Mouse (Mus musculus): ENCODE measurements at regions not wholly inside any gene's neighbourhood (a gene's known extent, or its start where the extent isn't known, plus 50 kb on each side); places are given as distances from the start of the nearest gene placed in this dataset.
"Not testable (repeated sequence)": the region's sequence is repeated elsewhere in the genome, so short reads cannot be mapped to it uniquely, and the experiment has no call there.

GRCm38 (mm10) chr12:97142720-97143119, 1116.5 kb downstream of the Galc start:
- DNase-seq (ENCODE audit: low spot score) (no peak), ATAC-seq (ENCODE audit: insufficient number of reproducible peaks, low FRiP score, low TSS enrichment, low read depth) (no peak)
- Histone ChIP-seq H3K9me3 (ENCODE audit: control insufficient read depth, low read length) (no peaks in the 10 kb centered on the region), H3K4me3 (ENCODE audit: low read depth, low read length) (no peak overlapping the region), H3K4me2 (ENCODE audit: low read depth, severe bottlenecking) (no peak overlapping the region), H3K36me3 (ENCODE audit: control insufficient read depth, insufficient read depth, low read length) (no peaks in the 10 kb centered on the region), H3K4me1 (ENCODE audit: control insufficient read depth, insufficient read depth, low read length) (no peaks in the 10 kb centered on the region), H3K9ac (ENCODE audit: low read length) (no peak overlapping the region), H3K27ac (replicated peaks; ENCODE audit: low read depth, low read length) (no peak overlapping the region), H3K27me3 (ENCODE audit: control insufficient read depth, insufficient read depth, low read length) (no peaks in the 10 kb centered on the region)
- 62% methylated on average over 3 of the region's 3 CpGs for WGBS

GRCm38 (mm10) chr12:97137924-97138323, 1121.3 kb downstream of the Galc start:
- no peaks in the 10 kb centered on the region for H3K27me3 ChIP-seq (ENCODE audit: control insufficient read depth, insufficient read depth, low read length)
- no peak for DNase-seq (ENCODE audit: low spot score)
- no peak overlapping the region for H3K4me3 ChIP-seq (ENCODE audit: low read depth, low read length)
- no peak overlapping the region for H3K4me2 ChIP-seq (ENCODE audit: low read depth, severe bottlenecking)
- no peaks in the 10 kb centered on the region for H3K9me3 ChIP-seq (ENCODE audit: control insufficient read depth, low read length)
- no peaks in the 10 kb centered on the region for H3K36me3 ChIP-seq (ENCODE audit: control insufficient read depth, insufficient read depth, low read length)
- H3K27ac ChIP-seq (replicated peaks; ENCODE audit: low read depth, low read length) = no peak overlapping the region
- WGBS = 69% methylated on average over 7 of the region's 7 CpGs
- H3K9ac ChIP-seq (ENCODE audit: low read length) = no peak overlapping the region
- H3K4me1 ChIP-seq (ENCODE audit: control insufficient read depth, insufficient read depth, low read length) = no peaks in the 10 kb centered on the region
- no peak for ATAC-seq (ENCODE audit: insufficient number of reproducible peaks, low FRiP score, low TSS enrichment, low read depth)

GRCm38 (mm10) chr12:97130276-97130675, 1129.0 kb downstream of the Galc start:
- no peak overlapping the region for H3K9ac ChIP-seq (ENCODE audit: low read length)
- no peak for ATAC-seq (ENCODE audit: insufficient number of reproducible peaks, low FRiP score, low TSS enrichment, low read depth)
- H3K36me3 ChIP-seq (ENCODE audit: control insufficient read depth, insufficient read depth, low read length) = no peaks in the 10 kb centered on the region
- no peaks in the 10 kb centered on the region for H3K27me3 ChIP-seq (ENCODE audit: control insufficient read depth, insufficient read depth, low read length)
- no peak overlapping the region for H3K4me3 ChIP-seq (ENCODE audit: low read depth, low read length)
- no peak overlapping the region for H3K4me2 ChIP-seq (ENCODE audit: low read depth, severe bottlenecking)
- peak; percentile 43 for DNase-seq (ENCODE audit: low spot score)
- no peaks in the 10 kb centered on the region for H3K9me3 ChIP-seq (ENCODE audit: control insufficient read depth, low read length)
- no peaks in the 10 kb centered on the region for H3K4me1 ChIP-seq (ENCODE audit: control insufficient read depth, insufficient read depth, low read length)
- no peak overlapping the region for H3K27ac ChIP-seq (replicated peaks; ENCODE audit: low read depth, low read length)

- Histone ChIP-seq H3K9ac (ENCODE audit: low read length) (no peak overlapping the region), H3K27me3 (ENCODE audit: control insufficient read depth, insufficient read depth, low read length) (no peaks in the 10 kb centered on the region), H3K4me3 (ENCODE audit: low read depth, low read length) (no peak overlapping the region), H3K9me3 (ENCODE audit: control insufficient read depth, low read length) (no peaks in the 10 kb centered on the region), H3K27ac (replicated peaks; ENCODE audit: low read depth, low read length) (no peak overlapping the region), H3K4me2 (ENCODE audit: low read depth, severe bottlenecking) (no peak overlapping the region), H3K4me1 (ENCODE audit: control insufficient read depth, insufficient read depth, low read length) (no peaks in the 10 kb centered on the region), H3K36me3 (ENCODE audit: control insufficient read depth, insufficient read depth, low read length) (no peaks in the 10 kb centered on the region)
- ATAC-seq (ENCODE audit: insufficient number of reproducible peaks, low FRiP score, low TSS enrichment, low read depth) = no peak
- 31% methylated on average over 2 of the region's 2 CpGs for WGBS
- no peak for DNase-seq (ENCODE audit: low spot score)
Measured at GRCm38 (mm10) chr12:97090577-97091214, 1168.6 kb downstream of the Galc start.

- not testable (repeated sequence) for H3K9me3 ChIP-seq (ENCODE audit: control insufficient read depth, low read length); H3K4me3 ChIP-seq (ENCODE audit: low read depth, low read length); H3K4me1 ChIP-seq (ENCODE audit: control insufficient read depth, insufficient read depth, low read length); H3K4me2 ChIP-seq (ENCODE audit: low read depth, severe bottlenecking); H3K27ac ChIP-seq (replicated peaks; ENCODE audit: low read depth, low read length); H3K9ac ChIP-seq (ENCODE audit: low read length); H3K27me3 ChIP-seq (ENCODE audit: control insufficient read depth, insufficient read depth, low read length); H3K36me3 ChIP-seq (ENCODE audit: control insufficient read depth, insufficient read depth, low read length); DNase-seq (ENCODE audit: low spot score)
- peak; percentile 100 for ATAC-seq (ENCODE audit: insufficient number of reproducible peaks, low FRiP score, low TSS enrichment, low read depth)
- 81% methylated on average over 10 of the region's 13 CpGs for WGBS
Measured at GRCm38 (mm10) chr12:97061352-97061895, 1197.8 kb downstream of the Galc start.

- DNase-seq (ENCODE audit: low spot score) = no peak
- no peak overlapping the region for H3K4me3 ChIP-seq (ENCODE audit: low read depth, low read length)
- H3K27me3 ChIP-seq (ENCODE audit: control insufficient read depth, insufficient read depth, low read length) = no peaks in the 10 kb centered on the region
- H3K9ac ChIP-seq (ENCODE audit: low read length) = no peak overlapping the region
- H3K9me3 ChIP-seq (ENCODE audit: control insufficient read depth, low read length) = no peaks in the 10 kb centered on the region
- H3K36me3 ChIP-seq (ENCODE audit: control insufficient read depth, insufficient read depth, low read length) = no peaks in the 10 kb centered on the region
- no peak overlapping the region for H3K27ac ChIP-seq (replicated peaks; ENCODE audit: low read depth, low read length)
- no peak for ATAC-seq (ENCODE audit: insufficient number of reproducible peaks, low FRiP score, low TSS enrichment, low read depth)
- H3K4me2 ChIP-seq (ENCODE audit: low read depth, severe bottlenecking) = no peak overlapping the region
- H3K4me1 ChIP-seq (ENCODE audit: control insufficient read depth, insufficient read depth, low read length) = no peaks in the 10 kb centered on the region
- WGBS = 83% methylated on average over 2 of the region's 2 CpGs
Measured at GRCm38 (mm10) chr12:97047674-97048073, 1211.6 kb downstream of the Galc start.
